Mouse (Mus musculus): ENCODE results near the gene Slc4a4. TPM values are rescaled to one million over a fixed set of nuclear protein-coding genes. Genes with fewer than 3 reads are reported as not detected.

The Slc4a4 gene
- total RNA-seq, 2 experiments from 2014 or later: 22.4 to 32.2 TPM

DNA sequence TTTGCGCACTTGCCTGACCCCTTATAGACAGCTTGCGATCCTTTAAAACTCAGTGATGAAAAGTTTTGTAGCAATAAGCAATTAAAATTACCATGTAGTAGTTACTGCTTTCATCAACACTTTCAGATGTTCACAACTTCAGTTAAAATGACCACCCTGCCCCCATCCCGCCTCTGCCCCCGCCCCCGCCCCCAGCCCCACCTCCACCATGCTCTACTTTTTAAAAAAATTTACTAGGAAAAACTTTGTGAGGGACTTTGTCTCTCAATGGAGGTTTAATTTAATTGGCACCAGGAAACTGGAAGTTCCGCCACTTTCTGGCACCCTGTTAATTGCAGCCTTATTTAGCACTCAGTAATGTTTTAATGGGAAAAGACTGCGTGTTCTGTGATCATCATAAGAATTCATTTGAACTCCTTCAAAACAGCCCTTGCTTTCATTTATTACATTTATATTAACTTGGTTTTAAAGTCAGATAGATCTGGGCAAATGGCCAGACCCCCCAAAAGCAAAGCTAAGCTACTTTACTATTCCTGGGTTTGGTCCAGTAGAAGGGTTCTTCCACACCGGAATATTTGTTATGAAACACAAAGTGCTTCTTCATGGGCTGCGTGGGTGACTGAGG, 337.2 kb downstream of the Slc4a4 start:
- intact Hi-C loops (cut with DNase I): loop anchor here (2.0 to 10.0 kb wide), 3 partner anchors 297 to 429 kb away; no protein-coding TSS in a partner anchor
- DNase-seq: no peak

DNA sequence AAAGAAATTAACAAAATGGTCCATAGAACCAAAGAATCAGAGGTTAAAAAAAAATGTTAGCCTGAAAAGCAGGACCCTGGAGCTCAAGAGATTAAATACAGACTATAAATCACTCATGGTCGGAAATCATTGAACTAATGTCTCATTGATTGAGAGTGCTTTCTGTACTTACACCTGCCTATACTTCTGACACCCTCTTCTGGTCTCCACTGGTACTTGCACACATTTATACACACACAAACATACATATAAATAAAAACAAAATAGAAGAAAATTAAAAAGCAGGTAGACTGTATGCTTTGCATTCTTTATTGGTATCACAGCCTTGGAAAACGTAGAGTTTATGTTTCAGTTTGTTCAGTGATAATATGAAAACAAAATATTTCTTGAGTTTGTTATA, 341.3 kb downstream of the Slc4a4 start:
- intact Hi-C loops (cut with DNase I): loop anchor here (10.0 kb wide), 1 partner anchor 433 kb away; no protein-coding TSS in a partner anchor

DNA sequence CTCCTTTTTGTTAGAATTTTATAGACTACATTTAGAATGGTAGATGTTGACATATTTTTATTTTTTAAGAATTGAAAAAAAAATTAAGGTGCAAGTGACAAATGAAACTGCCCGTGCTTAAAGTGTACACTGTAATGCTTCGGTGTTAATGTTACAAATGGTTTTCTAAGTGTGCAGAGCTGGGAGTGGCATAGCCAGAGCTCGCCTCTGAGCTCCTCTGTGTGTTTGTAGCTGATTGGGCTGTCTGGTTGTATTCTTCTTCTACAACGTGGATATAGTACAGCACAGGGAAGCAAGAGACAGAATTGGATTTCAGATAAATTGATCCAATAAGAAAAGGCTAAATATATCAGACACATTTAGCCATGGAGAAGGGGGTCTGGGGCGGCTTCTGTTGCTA, 343.0 kb downstream of the Slc4a4 start:
- DNase-seq: no peak
- intact Hi-C loops (cut with DNase I): loop anchor here (10.0 kb wide), 1 partner anchor 435 kb away; no protein-coding TSS in a partner anchor

More for the DNA sequence above, 341.3 kb downstream of the Slc4a4 start:
- DNase-seq: no peak

DNA sequence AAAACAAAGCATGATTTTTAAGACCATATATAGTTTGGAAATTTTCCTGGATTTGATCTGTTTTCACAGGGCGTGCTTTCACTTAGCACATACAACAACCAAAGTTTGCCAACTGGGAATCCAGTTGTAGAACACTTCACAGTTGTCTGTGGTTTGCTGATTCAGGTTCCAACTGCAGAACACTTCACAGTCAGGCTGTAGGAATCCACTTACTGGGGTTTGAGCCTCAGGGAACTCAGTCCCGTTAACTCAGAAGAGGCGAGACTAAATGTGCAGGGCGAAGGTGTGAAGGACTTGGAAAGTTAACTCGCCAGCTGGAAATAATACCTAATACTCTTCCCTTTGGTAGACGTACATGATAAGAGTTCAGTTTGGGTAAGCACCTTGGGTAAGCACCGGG, 345.7 kb downstream of the Slc4a4 start:
- intact Hi-C loops (cut with DNase I): no loop called here

DNA sequence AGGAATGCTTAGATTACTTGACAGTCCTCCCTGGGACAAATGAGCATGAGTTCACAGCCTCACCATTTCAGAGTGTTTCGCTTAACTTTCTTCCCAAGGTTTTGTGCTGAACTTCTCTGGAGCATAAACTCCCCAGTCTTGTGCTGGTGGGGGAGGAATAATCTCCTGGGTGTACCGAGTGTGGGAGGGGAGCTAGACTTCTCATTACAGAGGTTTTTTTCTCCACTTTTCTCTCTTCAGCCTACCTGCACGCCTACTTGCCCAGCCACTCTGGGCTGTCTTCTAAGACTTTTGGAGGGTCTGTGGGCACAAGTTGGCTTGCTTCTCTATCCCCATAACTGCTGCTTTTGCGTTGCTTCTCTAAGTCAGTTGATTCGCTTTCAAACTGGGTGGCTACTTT, 365.2 kb downstream of the Slc4a4 start:
- intact Hi-C loops (cut with DNase I): no loop called here
- DNase-seq: no peak

More for the DNA sequence above, 345.7 kb downstream of the Slc4a4 start:
- DNase-seq: no peak

DNA sequence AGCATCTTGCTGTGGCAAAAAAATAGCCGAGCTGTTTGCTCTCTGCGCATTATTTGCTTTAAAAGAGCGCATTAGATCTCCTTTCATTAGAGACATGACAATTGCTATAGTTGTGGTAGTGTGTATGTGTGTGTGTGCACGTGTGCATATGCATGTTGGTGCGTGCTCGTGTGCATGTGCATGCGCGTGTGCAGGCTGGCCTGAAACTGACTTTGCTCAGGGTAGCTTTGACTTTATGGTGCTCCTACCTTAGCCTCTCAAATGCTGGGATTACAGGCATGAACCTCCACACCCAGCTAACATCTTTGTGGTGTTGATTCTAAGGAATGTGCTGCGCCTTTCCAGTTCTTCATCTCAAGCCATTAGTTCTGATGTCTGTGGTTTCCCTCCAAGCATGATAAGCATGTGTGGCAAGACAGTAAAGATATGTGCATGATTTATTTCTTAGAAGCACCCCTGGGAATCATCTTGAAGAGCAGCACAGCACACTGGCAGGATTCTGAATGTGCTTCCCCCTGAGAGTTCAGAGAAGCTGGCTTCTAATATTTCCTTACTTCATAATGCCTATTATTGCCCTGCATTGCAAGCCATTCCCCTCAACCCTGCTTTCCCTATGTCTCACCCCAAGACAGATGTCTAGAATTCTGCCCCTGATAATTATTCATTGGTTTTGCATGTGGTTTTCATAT, 373.3 kb downstream of the Slc4a4 start:
- intact Hi-C loops (cut with DNase I): no loop called here

DNA sequence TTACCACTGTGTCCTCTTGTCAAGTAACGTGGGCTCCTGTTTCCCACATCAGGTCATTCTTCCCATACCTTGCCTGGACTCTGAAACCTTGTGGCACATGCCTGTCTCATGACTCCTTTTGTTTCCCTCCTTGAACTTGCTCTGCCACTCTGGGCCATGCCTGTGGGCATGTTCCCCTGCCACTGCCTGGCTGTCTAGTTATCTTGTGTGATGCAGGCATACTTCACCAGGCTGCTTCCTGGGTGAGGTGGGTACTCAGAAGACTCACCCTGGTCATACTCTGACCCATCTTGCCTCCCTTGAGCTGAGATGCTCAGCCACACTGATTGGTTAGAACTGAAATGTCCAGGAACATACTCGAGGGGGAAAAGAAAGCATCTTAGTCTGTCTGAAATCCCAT, 390.4 kb downstream of the Slc4a4 start:
- intact Hi-C loops (cut with DNase I): no loop called here
- no peak for DNase-seq

More for the DNA sequence above, 373.3 kb downstream of the Slc4a4 start:
- DNase-seq: no peak

DNA sequence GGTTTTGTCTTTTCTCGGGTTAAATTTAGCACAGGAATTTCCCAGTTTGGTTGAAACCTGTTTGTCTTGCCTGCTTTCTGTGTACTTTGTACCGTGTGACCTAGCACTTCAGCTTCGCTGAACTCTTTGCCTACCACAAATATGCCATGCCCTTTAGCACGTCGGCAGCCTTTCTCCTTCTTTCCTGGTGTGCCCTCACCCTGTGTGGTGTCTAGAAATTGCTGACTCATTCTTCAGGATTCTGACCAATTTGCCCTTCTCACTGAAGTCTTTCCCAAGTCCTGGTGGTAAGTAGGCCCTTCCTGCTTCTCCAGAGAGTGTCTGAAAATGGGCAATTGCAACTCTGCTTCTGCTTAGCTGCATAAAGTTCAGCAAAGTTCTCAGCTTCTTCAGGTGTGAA, 391.0 kb downstream of the Slc4a4 start:
- intact Hi-C loops (cut with DNase I): no loop called here
- DNase-seq: no peak

DNA sequence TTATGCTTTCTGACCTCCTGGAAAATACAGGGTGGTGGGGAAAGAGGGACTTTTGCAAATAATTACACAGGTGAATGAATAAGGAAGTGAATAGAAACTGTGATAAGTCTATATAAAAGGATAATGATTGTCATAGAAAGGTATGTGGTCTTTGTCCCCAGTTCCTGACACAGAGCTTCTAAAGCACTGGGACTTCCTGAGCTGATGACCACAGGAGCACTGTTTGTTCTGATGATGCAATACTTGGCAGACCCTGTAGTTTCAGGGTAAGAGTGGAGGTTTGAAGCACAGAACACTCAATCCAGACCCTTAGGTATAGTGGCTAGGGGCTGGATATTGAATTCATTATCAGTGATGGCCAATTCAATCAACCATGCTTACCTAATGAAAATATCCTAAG, 391.7 kb downstream of the Slc4a4 start:
- DNase-seq: no peak
- intact Hi-C loops (cut with DNase I): no loop called here

DNA sequence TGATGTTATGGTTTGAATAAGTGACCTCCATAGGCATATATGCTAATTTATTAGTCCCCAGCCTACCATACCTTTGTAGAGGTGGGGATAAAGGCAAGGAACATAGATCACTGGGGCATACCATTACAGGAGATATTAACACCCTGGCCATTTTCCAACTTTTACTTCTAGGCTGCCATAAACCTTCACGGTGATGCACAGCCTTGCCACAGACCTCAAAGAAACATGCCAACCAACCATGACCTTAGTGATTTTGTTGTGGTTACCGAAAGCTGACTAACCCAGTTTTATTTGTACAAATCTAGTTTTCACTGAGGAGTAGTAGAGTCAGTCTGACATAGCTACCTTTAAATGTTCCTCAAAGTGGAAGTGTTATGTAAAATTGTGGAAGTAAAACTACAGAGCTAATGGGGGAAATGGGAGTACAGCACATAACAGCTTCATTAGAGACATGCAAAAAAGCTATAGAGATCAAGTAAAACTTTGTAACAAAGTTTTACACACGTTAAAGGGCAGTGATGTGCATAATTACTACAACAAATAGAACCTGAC, 393.8 kb downstream of the Slc4a4 start:
- DNase-seq: no peak
- intact Hi-C loops (cut with DNase I): no loop called here

Other genes starting within 250 kb of the Slc4a4 start
- gene Grsf1, start 210.6 kb upstream of the Slc4a4 start, total RNA-seq (2021): 100 to 1,000 TPM; 208 to 215 TPM
- 10 to 100 TPM; 24.0 to 26.8 TPM for gene Mob1b, start 166.0 kb upstream of the Slc4a4 start, total RNA-seq (2021)
- 1 to 10 TPM; 2.8 to 3.3 TPM for gene Dck, start 121.8 kb upstream of the Slc4a4 start, total RNA-seq (2021)